Mouse (Mus musculus): ENCODE measurements at regions not wholly inside any gene's neighbourhood (a gene's known extent, or its start where the extent isn't known, plus 50 kb on each side); places are given as distances from the start of the nearest gene placed in this dataset.

- DNase-seq (ENCODE audit: low read depth, low spot score) = no peak
- Histone ChIP-seq H3K9me3 (ENCODE audit: control insufficient read depth, insufficient read depth, low read depth, low read length) (no peaks in the 10 kb centered on the region), H3K27ac (ENCODE audit: insufficient read depth, low read depth, low read length, poor library complexity, severe bottlenecking) (no peak overlapping the region), H3K36me3 (ENCODE audit: control insufficient read depth, insufficient read depth, low read length, poor library complexity, severe bottlenecking) (no peaks in the 10 kb centered on the region), H3K9ac (ENCODE audit: insufficient read depth, low read depth, low read length, poor library complexity, severe bottlenecking) (no peak overlapping the region), H3K4me3 (ENCODE audit: insufficient read depth in 1 of 2, low read depth in 1 of 2, low read length in 2 of 2, poor library complexity in 1 of 2, severe bottlenecking in 1 of 2) (no peak overlapping the region), H3K4me1 (ENCODE audit: control insufficient read depth in 2 of 2, insufficient read depth in 2 of 2, low read length in 2 of 2, poor library complexity in 1 of 2) (no peaks in the 10 kb centered on the region)
- no peak for TF ChIP-seq CHD2 (IDR thresholded peaks at IDR 0.05; ENCODE audit: low read depth, low read length)
- no peak for TF ChIP-seq HCFC1 (IDR thresholded peaks at IDR 0.05; ENCODE audit: borderline replicate concordance, insufficient read depth, low read length)
- no peak for TF ChIP-seq ZC3H11A (IDR thresholded peaks at IDR 0.05; ENCODE audit: borderline replicate concordance, low read depth, low read length)
- no peak for TF ChIP-seq MAFK (IDR thresholded peaks at IDR 0.05; ENCODE audit: insufficient read depth, low read depth, low read length)
- no peak for TF ChIP-seq ZNF384 (IDR thresholded peaks at IDR 0.05; ENCODE audit: low read depth, low read length)
- in situ Hi-C loops (cut with MboI; ENCODE audit: low sequenced_read_pairs in 2 of 2, unreplicated experiment in 2 of 2) = no loop called here
These were observed 360.9 kb upstream of the Pkn2 start for GRCm38 (mm10) chr3:143242691-143243090.

- TF ChIP-seq ZC3H11A (IDR thresholded peaks at IDR 0.05; ENCODE audit: borderline replicate concordance, low read depth, low read length) (no peak), CHD2 (IDR thresholded peaks at IDR 0.05; ENCODE audit: low read depth, low read length) (no peak), HCFC1 (IDR thresholded peaks at IDR 0.05; ENCODE audit: borderline replicate concordance, insufficient read depth, low read length) (no peak), ZNF384 (IDR thresholded peaks at IDR 0.05; ENCODE audit: low read depth, low read length) (no peak), MAFK (IDR thresholded peaks at IDR 0.05; ENCODE audit: insufficient read depth, low read depth, low read length) (no peak)
- in situ Hi-C loops (cut with MboI; ENCODE audit: low sequenced_read_pairs in 2 of 2, unreplicated experiment in 2 of 2) = no loop called here
- H3K4me1 ChIP-seq (ENCODE audit: control insufficient read depth in 2 of 2, insufficient read depth in 2 of 2, low read length in 2 of 2, poor library complexity in 1 of 2) = no peaks in the 10 kb centered on the region
- H3K36me3 ChIP-seq (ENCODE audit: control insufficient read depth, insufficient read depth, low read length, poor library complexity, severe bottlenecking) = no peaks in the 10 kb centered on the region
- H3K9me3 ChIP-seq (ENCODE audit: control insufficient read depth, insufficient read depth, low read depth, low read length) = no peaks in the 10 kb centered on the region
- DNase-seq (ENCODE audit: low read depth, low spot score) = no peak
- H3K4me3 ChIP-seq (ENCODE audit: insufficient read depth in 1 of 2, low read depth in 1 of 2, low read length in 2 of 2, poor library complexity in 1 of 2, severe bottlenecking in 1 of 2) = no peak overlapping the region
- H3K9ac ChIP-seq (ENCODE audit: insufficient read depth, low read depth, low read length, poor library complexity, severe bottlenecking) = no peak overlapping the region
- H3K27ac ChIP-seq (ENCODE audit: insufficient read depth, low read depth, low read length, poor library complexity, severe bottlenecking) = no peak overlapping the region
These were observed 359.0 kb upstream of the Pkn2 start for GRCm38 (mm10) chr3:143240545-143241383.

GRCm38 (mm10) chr3:143238546-143238945 is 356.7 kb upstream of the Pkn2 start:
- H3K36me3 ChIP-seq (ENCODE audit: control insufficient read depth, insufficient read depth, low read length, poor library complexity, severe bottlenecking) = no peaks in the 10 kb centered on the region
- no peak overlapping the region for H3K9ac ChIP-seq (ENCODE audit: insufficient read depth, low read depth, low read length, poor library complexity, severe bottlenecking)
- no peak for TF ChIP-seq MAFK (IDR thresholded peaks at IDR 0.05; ENCODE audit: insufficient read depth, low read depth, low read length)
- TF ChIP-seq ZNF384 (IDR thresholded peaks at IDR 0.05; ENCODE audit: low read depth, low read length) = no peak
- TF ChIP-seq CHD2 (IDR thresholded peaks at IDR 0.05; ENCODE audit: low read depth, low read length) = no peak
- no peak for TF ChIP-seq ZC3H11A (IDR thresholded peaks at IDR 0.05; ENCODE audit: borderline replicate concordance, low read depth, low read length)
- no peak for TF ChIP-seq HCFC1 (IDR thresholded peaks at IDR 0.05; ENCODE audit: borderline replicate concordance, insufficient read depth, low read length)
- H3K4me3 ChIP-seq (ENCODE audit: insufficient read depth in 1 of 2, low read depth in 1 of 2, low read length in 2 of 2, poor library complexity in 1 of 2, severe bottlenecking in 1 of 2) = no peak overlapping the region
- in situ Hi-C loops (cut with MboI; ENCODE audit: low sequenced_read_pairs in 2 of 2, unreplicated experiment in 2 of 2) = no loop called here
- H3K9me3 ChIP-seq (ENCODE audit: control insufficient read depth, insufficient read depth, low read depth, low read length) = no peaks in the 10 kb centered on the region
- no peaks in the 10 kb centered on the region for H3K4me1 ChIP-seq (ENCODE audit: control insufficient read depth in 2 of 2, insufficient read depth in 2 of 2, low read length in 2 of 2, poor library complexity in 1 of 2)
- DNase-seq (ENCODE audit: low read depth, low spot score) = no peak
- no peak overlapping the region for H3K27ac ChIP-seq (ENCODE audit: insufficient read depth, low read depth, low read length, poor library complexity, severe bottlenecking)

- H3K36me3 ChIP-seq (ENCODE audit: control insufficient read depth, insufficient read depth, low read length, poor library complexity, severe bottlenecking) = no peaks in the 10 kb centered on the region
- H3K9ac ChIP-seq (ENCODE audit: insufficient read depth, low read depth, low read length, poor library complexity, severe bottlenecking) = no peak overlapping the region
- no peaks in the 10 kb centered on the region for H3K9me3 ChIP-seq (ENCODE audit: control insufficient read depth, insufficient read depth, low read depth, low read length)
- no peaks in the 10 kb centered on the region for H3K4me1 ChIP-seq (ENCODE audit: control insufficient read depth in 2 of 2, insufficient read depth in 2 of 2, low read length in 2 of 2, poor library complexity in 1 of 2)
- no peak overlapping the region for H3K4me3 ChIP-seq (ENCODE audit: insufficient read depth in 1 of 2, low read depth in 1 of 2, low read length in 2 of 2, poor library complexity in 1 of 2, severe bottlenecking in 1 of 2)
- no peak overlapping the region for H3K27ac ChIP-seq (ENCODE audit: insufficient read depth, low read depth, low read length, poor library complexity, severe bottlenecking)
- in situ Hi-C loops (cut with MboI; ENCODE audit: low sequenced_read_pairs in 2 of 2, unreplicated experiment in 2 of 2) = no loop called here
- no peak for TF ChIP-seq MAFK (IDR thresholded peaks at IDR 0.05; ENCODE audit: insufficient read depth, low read depth, low read length)
- no peak for TF ChIP-seq HCFC1 (IDR thresholded peaks at IDR 0.05; ENCODE audit: borderline replicate concordance, insufficient read depth, low read length)
- no peak for TF ChIP-seq ZC3H11A (IDR thresholded peaks at IDR 0.05; ENCODE audit: borderline replicate concordance, low read depth, low read length)
- TF ChIP-seq CHD2 (IDR thresholded peaks at IDR 0.05; ENCODE audit: low read depth, low read length) = no peak
- TF ChIP-seq ZNF384 (IDR thresholded peaks at IDR 0.05; ENCODE audit: low read depth, low read length) = no peak
- DNase-seq (ENCODE audit: low read depth, low spot score) = no peak
These were observed 342.4 kb upstream of the Pkn2 start for GRCm38 (mm10) chr3:143223999-143224729.
